Mouse (Mus musculus) frontal cortex, postnatal 14 days (tissue): ENCODE results near the gene Astn2.

Experiments used
- DNase-seq, 2 experiments: peaks; one replicate each; pipeline ENCODE4 v3.0.0; 2022; ENCODE audit warnings: low spot score in 2 of 2

Gene Astn2

GRCm38 (mm10) chr4:65972395-65972794 is 432.0 kb downstream of the Astn2 start:
- DNase-seq = no peak

- DNase-seq = no peak
Observed at GRCm38 (mm10) chr4:65969318-65969717, 435.1 kb downstream of the Astn2 start.

- DNase-seq = no peak
Observed at GRCm38 (mm10) chr4:65964604-65965003, 439.8 kb downstream of the Astn2 start.

- no peak for DNase-seq
Observed at GRCm38 (mm10) chr4:65959188-65959759, 445.1 kb downstream of the Astn2 start.

- no peak for DNase-seq
Observed at GRCm38 (mm10) chr4:65958369-65959187, 445.8 kb downstream of the Astn2 start.

GRCm38 (mm10) chr4:65951918-65952317 is 452.5 kb downstream of the Astn2 start:
- no peak for DNase-seq

GRCm38 (mm10) chr4:65947141-65947649 is 457.2 kb downstream of the Astn2 start:
- no peak for DNase-seq

GRCm38 (mm10) chr4:65946021-65946420 is 458.4 kb downstream of the Astn2 start:
- DNase-seq = no peak

DNA sequence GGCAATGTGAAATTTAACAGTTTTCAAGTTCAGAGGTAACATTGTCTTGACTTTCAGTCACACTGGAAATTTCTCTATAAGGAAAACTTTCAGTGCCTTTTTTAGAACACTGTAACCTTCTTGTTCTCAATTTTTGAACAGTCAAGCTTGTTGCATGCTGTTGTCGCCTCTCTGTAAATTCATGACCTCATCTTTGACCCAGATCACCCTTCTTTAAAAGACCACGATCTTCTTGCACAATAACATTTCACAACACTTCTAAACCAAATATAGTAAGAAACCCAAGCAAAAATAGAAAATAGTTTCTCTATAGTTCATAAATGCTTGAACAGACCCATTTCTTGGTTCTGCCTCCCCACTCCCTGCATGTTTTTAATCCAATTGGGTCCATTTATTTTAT is 473.5 kb downstream of the Astn2 start:
- DNase-seq = no peak

DNA sequence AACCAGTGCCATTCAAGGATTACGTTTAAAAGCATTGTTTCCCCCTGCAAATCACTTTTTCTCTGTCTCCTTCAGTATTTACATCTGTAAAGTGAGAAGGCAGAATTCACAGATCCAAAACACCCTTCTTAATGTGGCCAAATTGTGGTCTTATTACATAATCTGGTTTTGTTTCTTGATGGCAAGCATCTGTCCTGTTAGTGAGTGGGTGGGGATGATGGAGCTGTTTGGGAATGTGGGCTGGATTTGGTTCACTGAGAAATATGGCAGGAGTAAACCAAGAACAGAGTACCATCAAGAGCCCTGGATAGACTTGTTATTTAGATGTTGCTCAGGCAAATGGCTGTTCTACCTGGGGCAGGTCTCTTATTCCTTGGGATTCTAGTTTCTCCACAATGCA is 484.1 kb downstream of the Astn2 start:
- no peak for DNase-seq

GRCm38 (mm10) chr4:65916027-65917008 is 488.1 kb downstream of the Astn2 start:
- DNase-seq = no peak

- no peak for DNase-seq
Observed at GRCm38 (mm10) chr4:65912247-65912942, 492.0 kb downstream of the Astn2 start.

- no peak for DNase-seq
Observed at GRCm38 (mm10) chr4:65907660-65908059, 496.8 kb downstream of the Astn2 start.

DNA sequence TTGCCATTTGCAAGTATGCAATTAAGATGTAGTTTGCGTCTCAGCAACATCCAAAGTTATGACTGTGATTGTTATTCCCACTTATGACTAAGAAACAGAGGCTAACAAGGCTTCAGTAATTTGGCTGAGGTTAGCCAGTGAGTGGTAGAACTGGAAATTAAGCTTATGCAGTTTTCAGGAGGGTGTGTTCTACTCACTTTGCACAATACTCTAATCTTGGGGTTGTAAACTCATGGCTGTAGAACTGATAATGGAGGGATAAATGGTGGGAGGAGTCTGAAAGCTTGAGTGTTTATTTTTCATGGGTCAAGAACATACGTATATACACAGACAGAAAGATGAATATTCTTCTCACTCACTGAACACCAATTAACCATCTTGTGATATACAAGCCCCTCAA is 499.4 kb downstream of the Astn2 start:
- DNase-seq = no peak

GRCm38 (mm10) chr4:65896092-65897027 is 508.1 kb downstream of the Astn2 start:
- DNase-seq = no peak

DNA sequence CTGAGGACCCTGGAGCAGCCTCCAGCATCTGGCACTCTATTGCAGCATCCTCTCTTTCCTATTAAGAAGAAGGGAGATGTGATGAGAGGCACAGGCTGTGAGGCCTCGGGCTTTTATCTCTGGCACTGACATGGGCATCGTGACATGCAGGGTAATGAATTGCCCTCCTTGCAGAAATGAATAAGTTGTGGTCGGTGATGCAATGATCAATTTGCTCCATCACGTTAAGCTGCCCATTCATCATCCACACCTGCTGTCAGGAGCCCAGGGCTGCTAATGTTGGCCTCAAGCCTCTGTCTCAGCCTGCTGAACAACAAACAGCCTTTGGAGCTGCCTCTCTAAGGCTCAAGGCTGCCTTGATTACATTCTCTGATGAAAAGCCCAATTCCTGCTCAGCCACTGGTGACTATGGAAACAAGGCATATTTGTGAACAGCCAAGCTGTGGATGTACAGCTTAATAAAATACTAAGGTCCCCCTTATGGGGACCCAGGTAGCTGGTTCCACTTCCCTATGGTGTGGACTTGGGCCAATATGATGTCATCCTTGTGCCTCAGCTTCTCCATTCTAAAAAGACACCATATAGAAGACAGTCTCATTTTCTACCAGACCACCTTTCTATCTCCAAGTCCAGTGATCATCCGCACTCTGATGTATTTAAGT is 515.9 kb downstream of the Astn2 start:
- DNase-seq = peak in 1 of 2 experiments; percentile 25

- no peak for DNase-seq
Observed at GRCm38 (mm10) chr4:65886862-65887261, 517.5 kb downstream of the Astn2 start.

DNA sequence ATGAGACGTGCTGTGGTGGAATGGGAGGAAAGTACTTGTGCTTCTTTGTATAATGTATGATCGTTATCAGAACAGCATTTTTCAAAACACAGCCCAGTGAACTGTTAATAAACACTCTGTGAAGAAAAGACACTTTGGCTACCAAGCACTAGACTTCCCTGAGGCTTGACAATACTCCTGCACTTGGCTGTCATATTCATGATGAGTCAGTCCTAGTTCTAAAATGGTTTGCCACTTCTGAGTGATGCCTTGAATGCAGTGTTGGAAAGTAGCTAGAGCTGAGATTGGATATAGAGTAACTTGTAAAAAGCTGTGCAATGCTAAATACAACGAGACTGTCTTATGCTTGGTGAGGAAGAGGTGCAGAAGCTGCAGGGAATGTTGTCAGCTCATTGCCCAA is 518.5 kb downstream of the Astn2 start:
- no peak for DNase-seq

DNA sequence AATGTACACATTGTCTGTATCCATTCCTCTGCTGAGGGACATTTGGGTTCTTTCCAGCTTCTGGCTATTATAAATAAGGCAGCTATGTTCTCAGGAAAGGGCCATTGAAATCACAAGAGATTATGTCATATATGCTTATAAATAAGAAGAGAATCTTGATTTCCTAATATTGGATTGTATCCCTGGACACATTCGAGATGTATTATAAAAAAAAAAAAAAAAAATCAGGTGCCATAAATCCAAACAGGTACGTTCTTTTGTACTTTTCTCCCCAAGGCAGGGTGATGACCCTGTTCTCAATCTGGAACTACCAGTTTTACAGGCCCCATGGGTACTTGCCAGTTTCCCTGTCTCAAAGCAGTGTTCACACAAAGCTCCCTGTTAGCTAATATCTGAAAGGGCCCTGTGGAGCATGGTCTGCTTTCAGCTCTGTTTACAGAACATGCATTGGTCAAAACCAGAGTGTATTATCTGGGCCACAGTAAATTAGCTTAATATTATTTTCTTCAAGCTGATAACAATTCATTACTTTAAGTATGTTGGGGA is 530.1 kb downstream of the Astn2 start:
- no peak for DNase-seq
